Mouse (Mus musculus) left cerebral cortex, postnatal 10 days (tissue): Measurements from ENCODE around the gene Slc25a3. TPM values are rescaled to one million over a fixed set of nuclear protein-coding genes. Genes with fewer than 3 reads are reported as not detected.
A peak's percentile ranks its signal among the peaks of the same experiment; 100 is the strongest.

Experiments used
- DNase-seq, 2 experiments: peaks; one replicate each; pipeline ENCODE4 v3.0.0; 2021 to 2022; ENCODE audit warnings: low spot score in 2 of 2, mixed read lengths in 1 of 2; ENCODE audit errors: extremely low spot score in 1 of 2
- intact Hi-C: fragments of 180-260 bp; cut with DNase I; formaldehyde crosslinking; loops from one replicate; pipeline ENCODE4 v1.15.1; 2025
- total RNA-seq, 2 experiments: library from RNA; stranded (reverse); gene quantifications; 2 replicates each; pipeline ENCODE4 v1.2.3; 2021

Gene Slc25a3
- total RNA-seq, 2 experiments from 2014 or later, result 550 to 584 TPM

GRCm38 (mm10) chr10:91143313-91144230, 19.7 kb upstream of the Slc25a3 start:
- no peak for DNase-seq
- intact Hi-C loops, result loop anchor here (5.0 to 10.0 kb wide), 2 partner anchors 71 to 419 kb away; no protein-coding TSS in a partner anchor

GRCm38 (mm10) chr10:91142654-91143191, 18.9 kb upstream of the Slc25a3 start:
- DNase-seq, result no peak
- intact Hi-C loops, result loop anchor here (5.0 to 10.0 kb wide), 2 partner anchors 70 to 418 kb away; no protein-coding TSS in a partner anchor

GRCm38 (mm10) chr10:91141564-91141963, 17.7 kb upstream of the Slc25a3 start:
- DNase-seq, result peak in 1 of 2 experiments; percentile 45
- intact Hi-C loops, result loop anchor here (5.0 to 10.0 kb wide), 2 partner anchors 69 to 417 kb away; no protein-coding TSS in a partner anchor

- DNase-seq, result no peak
- intact Hi-C loops, result no loop called here
These were observed 15.4 kb upstream of the Slc25a3 start for GRCm38 (mm10) chr10:91139148-91139766.

- DNase-seq, result no peak
- intact Hi-C loops, result no loop called here
These were observed 14.5 kb upstream of the Slc25a3 start for GRCm38 (mm10) chr10:91138317-91138716.

- DNase-seq, result no peak
- intact Hi-C loops, result no loop called here
These were observed 13.5 kb upstream of the Slc25a3 start for GRCm38 (mm10) chr10:91137400-91137799.

GRCm38 (mm10) chr10:91135302-91135972, 11.6 kb upstream of the Slc25a3 start:
- intact Hi-C loops, result no loop called here
- DNase-seq, result no peak

- intact Hi-C loops, result no loop called here
- DNase-seq, result no peak
These were observed 7.7 kb upstream of the Slc25a3 start for GRCm38 (mm10) chr10:91131565-91131964.

GRCm38 (mm10) chr10:91130792-91131191, 6.9 kb upstream of the Slc25a3 start:
- DNase-seq, result no peak
- intact Hi-C loops, result no loop called here

- intact Hi-C loops, result no loop called here
- no peak for DNase-seq
These were observed 4.8 kb upstream of the Slc25a3 start for GRCm38 (mm10) chr10:91128551-91129160.

- DNase-seq, result no peak
- intact Hi-C loops, result no loop called here
These were observed 3.5 kb upstream of the Slc25a3 start for GRCm38 (mm10) chr10:91127395-91127794.

GRCm38 (mm10) chr10:91126618-91127355, 2.9 kb upstream of the Slc25a3 start:
- no peak for DNase-seq
- intact Hi-C loops, result no loop called here

- peak in 1 of 2 experiments; percentile 63 for DNase-seq
- intact Hi-C loops, result loop anchor here (5.0 kb wide), 1 partner anchor 41 kb away; the partner anchor contains the start of genes Apaf1 and Ikbip
These were observed 505 bp downstream of the Slc25a3 start for GRCm38 (mm10) chr10:91123281-91123827.

- intact Hi-C loops, result loop anchor here (5.0 kb wide), 1 partner anchor 40 kb away; the partner anchor contains the start of genes Apaf1 and Ikbip
- DNase-seq, result no peak
These were observed 1.2 kb downstream of the Slc25a3 start for GRCm38 (mm10) chr10:91122646-91123045.

GRCm38 (mm10) chr10:91116958-91117357, 6.9 kb downstream of the Slc25a3 start:
- no peak for DNase-seq
- intact Hi-C loops, result no loop called here

GRCm38 (mm10) chr10:91109841-91110240, 14.0 kb downstream of the Slc25a3 start:
- DNase-seq, result no peak

GRCm38 (mm10) chr10:91105981-91106380, 17.9 kb downstream of the Slc25a3 start:
- intact Hi-C loops, result no loop called here
- no peak for DNase-seq

More at GRCm38 (mm10) chr10:91109841-91110240, 14.0 kb downstream of the Slc25a3 start:
- intact Hi-C loops, result no loop called here
